Mouse (Mus musculus): ENCODE measurements around the gene Gm37240.

Gm37240 gene

DNA sequence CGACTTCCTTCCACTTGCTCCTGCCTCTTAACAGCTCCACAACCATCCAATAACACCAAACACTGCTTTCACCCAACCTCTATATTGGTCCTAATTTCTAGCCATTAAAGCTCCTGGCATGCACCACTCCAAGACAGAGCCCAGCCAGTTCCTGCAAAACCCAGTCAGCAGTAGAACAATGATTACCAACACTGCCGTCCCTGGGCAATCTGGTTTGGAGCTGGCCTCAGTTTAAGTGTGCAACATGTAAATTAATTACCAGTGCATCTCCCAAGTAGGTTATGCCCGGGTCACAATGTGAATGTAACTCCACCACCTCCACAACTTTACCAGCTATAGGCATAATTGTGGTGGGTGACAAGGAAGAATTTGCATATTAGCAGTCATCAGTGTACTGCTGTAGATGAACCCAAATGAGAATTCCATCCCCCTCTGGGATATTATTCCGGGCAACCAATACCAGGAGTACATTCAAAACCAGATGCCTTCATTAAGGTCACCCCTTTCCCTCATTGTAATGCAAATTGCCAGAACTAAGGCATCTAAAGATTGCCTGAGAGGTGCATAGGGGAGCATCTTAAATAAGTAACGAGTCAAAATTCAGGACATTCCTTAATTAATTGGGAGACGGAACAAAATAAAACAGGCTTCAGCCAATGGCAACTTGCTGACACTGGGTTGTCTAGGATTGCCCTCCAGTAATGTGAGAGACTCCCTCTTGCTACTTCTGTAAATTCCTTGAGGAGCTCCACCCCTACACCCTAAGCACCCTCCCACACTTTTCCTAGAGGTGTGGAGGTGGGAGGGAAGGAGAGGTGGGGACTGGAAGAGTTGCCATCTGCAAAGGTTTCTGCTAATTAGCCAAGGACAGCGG is 549.2 kb downstream of the Gm37240 start:
- DNase-seq = no peak

DNA sequence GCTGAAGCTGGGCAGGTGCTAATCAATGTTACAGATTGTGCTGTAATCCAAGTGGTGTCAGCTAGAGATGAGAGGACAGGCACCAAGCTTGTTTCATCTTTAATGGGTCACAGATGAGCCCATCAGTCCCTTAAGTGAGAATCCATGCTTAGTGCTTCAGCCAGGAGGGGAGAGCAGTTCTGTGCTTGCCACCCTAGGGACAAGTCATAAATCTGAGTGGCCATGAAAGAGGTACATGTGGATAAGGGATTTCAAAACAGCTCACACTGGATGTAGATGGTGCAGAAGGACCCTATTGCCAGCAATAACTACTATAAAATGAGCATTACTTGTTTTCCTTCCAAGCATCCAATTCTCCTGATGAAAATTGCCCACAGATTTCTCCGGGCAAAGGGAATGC is 551.8 kb downstream of the Gm37240 start:
- no peak for DNase-seq

DNA sequence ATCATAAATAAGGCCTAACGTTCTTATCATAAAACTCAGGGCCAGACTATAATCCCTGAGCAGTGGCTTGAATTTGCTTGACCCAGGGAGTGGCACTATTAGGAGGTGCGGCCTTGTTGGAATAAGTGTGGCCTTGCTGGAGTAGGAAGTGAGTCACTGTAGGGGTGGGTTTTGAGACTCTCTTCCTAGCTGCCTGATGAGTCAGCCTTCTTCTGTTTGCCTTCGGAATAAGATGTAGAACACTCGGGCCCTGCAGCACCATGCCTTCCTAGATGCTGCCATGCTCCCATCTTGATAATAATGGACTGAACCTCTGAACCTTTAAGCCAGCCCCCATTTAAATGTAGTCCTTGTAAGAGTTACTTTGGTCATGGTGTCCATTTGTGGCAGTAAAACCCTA is 555.0 kb downstream of the Gm37240 start:
- DNase-seq = no peak

DNA sequence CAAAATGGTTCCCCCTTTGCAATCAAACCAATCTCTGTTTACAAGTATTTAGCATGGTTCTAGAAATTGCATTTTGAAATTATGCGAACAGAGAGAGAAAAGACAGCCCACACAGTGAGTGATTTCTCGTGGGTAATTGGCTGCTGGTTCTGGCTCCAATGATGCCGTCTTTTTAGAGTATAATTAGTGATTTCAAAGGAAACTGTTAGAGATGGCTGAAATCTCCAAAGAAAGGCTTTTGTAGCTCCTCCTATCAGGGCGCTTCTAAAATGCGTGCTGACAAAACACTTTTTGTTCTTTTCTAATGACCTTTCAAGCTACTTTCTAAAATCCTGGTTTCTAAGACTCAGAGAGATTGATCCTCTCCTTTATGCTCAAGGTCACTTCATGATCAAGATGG is 569.1 kb downstream of the Gm37240 start:
- no peak for DNase-seq

DNA sequence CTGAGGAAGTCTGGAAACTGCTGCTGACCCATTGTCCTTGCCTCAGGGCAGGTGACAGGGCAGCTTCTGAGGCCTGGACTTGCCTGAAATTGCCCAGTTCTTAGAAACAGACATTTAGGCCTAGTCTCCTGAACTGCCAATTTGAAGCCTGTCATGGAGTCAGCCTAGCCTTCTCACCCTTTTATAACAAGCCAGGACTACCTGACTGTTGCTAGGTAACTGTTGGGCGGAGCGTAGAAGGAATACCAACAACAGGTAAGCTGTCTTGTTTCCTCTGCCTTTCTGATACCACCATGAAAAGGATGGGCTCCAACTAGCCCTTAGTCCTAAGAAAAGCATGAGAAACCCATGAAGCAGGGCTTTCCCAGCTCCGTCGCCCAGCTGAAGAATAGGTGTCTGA is 570.0 kb downstream of the Gm37240 start:
- no peak for DNase-seq

DNA sequence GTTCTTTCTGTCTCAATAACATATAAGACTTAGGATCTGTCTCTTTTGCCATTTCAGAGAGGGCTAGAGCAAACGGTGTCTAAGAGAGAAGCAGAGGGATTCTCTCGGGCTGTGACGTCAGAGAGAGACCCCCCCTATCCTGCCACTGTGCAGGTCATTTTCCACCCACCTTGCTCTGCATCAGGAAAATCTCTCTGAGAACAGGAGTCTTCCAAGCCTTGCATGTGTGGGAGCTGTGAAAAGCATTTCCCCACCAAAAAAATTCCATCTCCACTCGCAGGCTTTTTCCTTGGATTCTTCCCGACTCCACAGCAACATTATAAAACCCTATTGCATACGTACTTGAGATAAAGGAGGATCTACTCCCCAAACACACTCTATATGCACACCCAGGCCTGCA is 572.4 kb downstream of the Gm37240 start:
- DNase-seq = no peak

DNA sequence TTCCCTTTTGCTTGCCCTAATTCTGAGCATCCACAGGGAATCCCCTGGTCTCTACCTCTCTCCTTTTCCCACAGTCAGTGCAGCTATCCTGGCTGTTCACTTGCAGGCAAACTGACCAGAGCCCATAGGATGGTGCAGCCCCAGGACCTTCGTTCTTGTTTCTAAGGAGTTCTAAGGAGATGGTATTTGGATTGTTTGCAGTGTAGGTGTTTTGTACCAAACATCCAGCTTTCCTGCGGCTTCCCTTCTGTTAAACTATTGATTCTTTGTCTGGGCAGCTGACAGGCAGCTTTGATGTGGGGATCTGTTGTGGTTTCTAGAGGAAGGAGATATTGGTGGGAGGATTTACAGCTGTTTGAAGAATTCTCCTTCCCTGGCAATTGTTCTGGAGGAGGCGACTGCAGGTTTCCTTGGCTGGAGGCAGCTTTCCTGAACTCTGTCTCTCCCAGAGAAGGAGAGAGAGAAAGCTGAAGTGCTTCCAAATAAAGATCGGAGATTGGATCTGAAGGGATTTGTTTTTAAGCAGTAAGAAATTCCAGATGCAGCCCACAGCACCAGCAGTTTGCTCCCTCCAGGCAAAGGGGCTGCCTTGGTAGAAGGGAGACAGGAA is 573.6 kb downstream of the Gm37240 start:
- DNase-seq = no peak

DNA sequence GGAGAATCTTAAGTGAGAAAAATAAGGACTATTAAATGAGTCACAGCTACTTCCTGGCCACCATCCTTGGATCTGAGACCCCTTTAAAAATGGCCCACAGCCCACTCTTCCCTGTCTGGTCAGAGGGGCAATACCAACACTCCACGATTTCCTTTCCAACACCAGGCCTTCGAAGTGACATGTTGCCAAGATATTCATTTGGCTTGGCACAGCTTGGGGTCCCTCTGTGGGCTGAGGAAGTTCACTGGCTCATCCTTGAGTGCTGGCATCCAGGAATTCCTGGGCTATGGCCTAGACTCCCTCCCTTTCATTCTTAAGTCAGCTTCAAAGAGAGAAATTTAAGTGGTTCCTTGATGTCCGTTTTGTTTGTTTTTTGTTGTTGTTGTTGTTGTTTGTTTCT is 576.1 kb downstream of the Gm37240 start:
- no peak for DNase-seq

DNA sequence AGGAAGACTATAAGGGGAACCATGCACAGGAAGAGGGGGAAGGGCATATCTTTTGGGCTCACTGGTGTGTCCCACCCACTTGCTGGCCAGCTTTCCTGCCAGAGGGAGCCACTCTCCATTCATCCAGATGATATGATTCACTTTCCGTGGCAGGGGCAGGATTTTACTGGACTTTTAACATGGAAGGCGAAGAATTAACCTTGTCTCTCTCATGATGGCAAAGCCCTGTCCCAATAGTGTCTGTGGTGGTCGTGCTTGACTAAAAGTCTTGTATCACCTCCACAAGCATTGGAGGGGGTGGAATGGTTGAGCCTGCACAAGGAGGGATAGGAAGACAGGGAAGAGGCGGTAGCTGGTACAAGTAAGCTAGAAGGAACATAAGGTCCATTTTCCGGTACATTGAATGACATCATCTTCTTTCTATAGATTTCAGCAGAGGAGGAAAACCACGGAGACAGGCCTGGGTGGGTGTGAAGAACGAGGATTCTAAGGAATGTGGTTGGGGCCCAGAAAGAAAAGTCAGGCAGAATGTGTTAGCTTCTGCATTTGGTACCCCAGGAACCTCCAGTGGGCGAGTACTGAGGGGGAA is 576.8 kb downstream of the Gm37240 start:
- no peak for DNase-seq

DNA sequence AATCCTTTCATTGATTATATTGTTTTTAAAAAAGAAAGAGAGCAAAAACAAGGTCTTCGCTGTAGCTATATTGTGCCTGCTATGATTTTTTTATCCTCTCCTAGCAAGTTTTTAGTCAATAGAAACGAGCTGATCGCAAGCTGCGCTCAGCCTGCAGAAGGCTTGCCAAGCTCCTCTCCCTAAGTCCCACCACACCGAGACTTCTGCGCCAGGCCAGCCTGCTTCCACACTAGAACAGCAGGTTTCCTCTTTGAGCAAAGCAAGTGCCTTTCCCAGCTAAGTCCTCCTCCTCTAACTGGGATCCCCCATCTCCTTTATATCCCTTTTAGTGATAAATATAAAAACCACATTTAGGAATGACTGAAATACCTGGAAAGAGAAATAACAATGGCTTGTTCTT is 578.1 kb downstream of the Gm37240 start:
- no peak for DNase-seq

DNA sequence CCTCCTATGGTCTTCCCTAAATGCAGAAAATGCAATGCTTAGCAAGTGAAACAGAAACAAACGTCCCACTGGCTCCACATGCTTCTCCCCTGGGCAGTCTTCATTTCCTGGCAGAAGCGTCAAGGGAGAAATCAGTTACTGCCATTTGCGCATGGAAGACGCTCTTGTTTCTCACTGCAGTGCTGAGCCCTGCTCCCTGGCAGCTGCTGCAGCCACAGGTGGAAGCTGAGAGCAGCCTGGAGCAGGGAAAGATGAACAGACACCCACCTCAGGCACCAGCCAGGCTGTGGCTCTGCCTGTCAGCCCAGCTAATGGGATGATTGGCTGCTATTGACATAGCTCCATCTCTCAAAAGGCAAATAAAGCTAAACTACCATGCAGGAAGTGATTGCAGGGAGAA is 578.6 kb downstream of the Gm37240 start:
- no peak for DNase-seq

DNA sequence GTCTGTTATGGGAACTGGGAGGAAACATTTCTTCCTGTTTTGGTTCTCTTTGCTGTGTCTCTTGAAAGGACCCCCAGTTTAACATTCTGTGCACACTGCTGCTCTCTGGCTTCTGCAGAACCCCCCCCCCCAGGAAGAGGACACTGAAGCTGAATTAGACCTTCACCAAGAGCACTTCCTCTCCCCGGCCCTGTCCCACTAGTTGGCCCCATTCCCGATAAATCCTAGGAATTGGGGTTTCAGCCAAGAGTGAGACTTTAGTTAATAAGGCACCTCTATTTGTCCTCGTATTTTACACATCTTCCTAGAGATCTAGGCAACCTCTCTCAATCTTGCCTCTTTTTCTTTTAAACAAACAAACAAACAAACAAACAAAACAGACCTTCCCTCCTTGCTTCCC is 585.5 kb downstream of the Gm37240 start:
- DNase-seq = no peak

DNA sequence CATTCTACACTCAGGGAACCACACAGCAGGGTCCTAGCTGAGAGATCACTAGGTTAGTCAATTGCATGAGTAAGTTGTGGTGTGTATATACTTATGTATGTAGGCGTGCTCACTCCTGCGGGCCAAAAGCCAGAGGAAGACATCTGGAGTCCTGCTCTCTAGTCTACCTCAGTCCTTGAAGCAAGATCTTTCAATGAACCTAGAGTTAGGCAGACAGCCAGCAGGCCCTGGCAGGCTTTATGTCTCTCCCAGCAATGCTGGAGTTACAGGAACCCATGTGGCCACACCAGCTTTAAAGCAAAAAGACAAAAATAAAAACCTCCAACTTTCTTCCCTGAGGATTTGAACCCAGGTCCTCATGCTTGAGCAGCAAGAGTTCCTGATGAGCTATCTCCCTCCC is 586.0 kb downstream of the Gm37240 start:
- DNase-seq = peak in 1 of 2 experiments; percentile 14

DNA sequence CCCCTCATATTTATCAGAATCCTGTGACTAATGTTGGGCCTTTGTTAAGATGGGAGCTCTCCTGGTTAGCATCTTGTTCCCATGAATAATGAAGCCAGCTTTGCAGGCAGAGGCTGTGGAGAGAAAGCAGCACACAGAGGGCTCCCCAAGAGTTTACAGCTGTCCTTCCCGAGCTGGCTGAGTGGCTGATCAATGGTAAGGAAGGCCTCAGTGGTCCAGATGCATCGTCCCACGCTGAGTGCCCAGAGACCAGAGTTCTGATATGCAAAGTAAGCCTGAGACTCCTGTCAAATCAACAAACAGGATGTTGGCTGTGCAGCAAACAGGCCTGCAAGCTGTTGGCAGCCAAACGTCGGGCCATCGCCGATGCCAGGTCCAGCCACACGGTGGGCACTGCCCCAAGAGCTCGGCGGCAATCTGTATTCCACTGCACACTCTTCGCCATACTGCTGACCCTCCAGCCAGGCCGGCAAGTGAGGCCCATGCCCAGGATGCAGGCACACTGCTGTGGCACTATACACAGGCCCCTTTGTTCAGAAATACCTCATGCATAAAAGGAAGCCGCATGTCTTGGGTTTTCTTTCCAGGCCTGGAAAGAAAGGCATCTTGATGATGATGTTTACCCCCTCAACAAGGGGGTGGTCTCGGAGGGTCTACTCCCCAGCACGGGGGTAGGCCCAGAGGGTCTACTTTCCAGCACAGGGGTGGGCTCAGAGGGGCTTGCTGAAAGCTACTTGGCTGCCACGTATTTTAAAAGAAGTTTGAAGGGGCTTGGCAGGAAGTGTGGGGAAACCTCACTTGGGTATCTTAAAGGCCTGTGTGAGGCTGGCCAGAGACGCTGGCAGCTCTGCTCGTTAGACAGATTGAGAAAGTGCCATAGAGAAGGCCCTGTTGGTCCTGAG is 587.4 kb downstream of the Gm37240 start:
- peak; percentile 43 to 61 for DNase-seq

DNA sequence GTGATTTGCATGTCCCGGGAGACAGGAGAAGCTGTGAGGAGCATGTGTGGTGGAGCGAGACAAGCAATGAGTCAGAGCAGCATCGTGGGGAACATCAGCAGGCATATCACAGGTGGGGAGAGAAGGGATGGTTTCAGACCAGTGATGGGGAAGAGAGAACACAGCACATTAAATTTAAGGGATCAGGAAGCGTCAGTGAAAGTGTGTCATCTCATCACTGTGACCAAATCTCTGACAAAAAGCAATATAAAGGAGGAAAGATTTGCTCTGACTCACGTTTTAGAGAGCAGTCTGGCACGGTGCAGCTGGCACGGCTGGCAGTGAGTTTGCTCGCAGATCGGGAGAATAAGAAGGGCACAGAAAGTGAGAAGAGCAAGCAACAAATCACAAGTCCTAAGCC is 592.1 kb downstream of the Gm37240 start:
- DNase-seq = peak in 1 of 2 experiments; percentile 12

DNA sequence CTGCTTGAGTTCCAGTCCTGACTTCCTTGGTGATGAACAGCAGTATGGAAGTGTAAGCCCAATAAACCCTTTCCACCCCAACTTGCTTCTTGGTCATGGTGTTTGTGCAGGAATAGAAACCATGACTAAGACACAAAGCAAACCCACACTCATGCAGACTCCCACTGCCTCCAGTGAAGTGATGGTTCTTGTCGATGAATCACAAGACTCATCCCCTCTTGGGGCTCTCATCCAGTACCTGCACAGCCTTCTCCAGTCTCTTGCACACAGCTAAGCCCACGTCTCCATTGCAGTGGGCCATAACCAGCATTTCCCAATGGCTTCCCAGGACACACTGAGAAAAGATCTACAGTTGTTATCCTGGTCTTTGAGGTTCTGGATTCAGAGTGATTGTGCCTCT is 599.7 kb downstream of the Gm37240 start:
- no peak for DNase-seq

DNA sequence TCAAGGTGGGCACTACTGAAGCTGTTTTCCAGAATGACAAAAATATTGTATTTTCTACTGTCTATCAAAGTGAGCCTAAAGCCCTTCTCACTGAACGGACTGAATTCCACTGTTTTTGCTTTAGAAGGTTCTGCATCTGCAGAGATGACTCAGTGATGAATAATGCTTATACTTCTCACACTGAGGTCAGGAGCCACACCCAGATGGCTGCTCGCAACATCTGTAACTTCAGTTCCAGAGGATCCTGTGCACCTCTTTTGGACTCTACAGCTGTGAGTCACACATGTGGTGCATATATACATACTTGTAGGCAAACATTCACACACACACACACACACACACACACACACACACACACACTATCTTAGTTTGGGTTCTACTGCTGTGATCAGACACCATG is 602.8 kb downstream of the Gm37240 start:
- no peak for DNase-seq

DNA sequence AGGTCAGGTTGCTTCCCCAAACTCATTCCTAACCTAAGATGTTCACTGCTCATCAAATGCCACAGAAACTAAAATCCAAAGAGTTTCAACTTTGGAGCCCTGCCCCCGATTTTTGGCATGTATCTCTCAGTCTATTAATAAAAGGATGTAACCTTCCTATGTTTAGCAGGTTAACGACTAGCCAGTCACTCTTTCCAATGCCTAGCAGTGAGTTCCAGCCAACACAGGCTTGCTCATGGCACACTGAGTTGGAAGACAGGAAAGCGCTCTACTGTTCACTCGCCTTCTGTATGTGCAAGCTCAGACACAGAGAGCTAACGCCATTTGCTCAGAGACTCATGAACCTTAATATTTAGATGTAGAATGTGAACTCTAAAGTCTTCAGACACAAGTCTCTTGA is 604.5 kb downstream of the Gm37240 start:
- no peak for DNase-seq

DNA sequence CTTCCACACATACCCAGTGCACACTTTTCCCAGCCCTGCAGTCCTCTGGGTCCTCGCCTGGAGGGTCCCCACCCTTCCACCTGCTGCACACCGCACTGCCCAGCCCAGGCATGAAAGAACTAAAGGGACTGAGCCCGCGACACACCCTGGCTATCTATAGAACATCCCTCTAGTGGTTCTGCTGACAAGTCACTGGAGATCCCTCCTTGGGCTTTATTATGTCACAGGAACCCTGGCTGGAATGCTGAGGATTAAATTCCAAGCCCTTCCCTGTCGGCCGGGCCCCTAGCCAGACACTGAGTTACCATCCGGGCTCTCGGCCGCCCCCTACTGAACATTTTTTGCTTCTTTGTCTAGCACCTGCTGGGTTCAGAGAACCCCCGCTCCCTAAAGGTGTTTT is 612.2 kb downstream of the Gm37240 start:
- DNase-seq = peak; percentile 13 to 22

DNA sequence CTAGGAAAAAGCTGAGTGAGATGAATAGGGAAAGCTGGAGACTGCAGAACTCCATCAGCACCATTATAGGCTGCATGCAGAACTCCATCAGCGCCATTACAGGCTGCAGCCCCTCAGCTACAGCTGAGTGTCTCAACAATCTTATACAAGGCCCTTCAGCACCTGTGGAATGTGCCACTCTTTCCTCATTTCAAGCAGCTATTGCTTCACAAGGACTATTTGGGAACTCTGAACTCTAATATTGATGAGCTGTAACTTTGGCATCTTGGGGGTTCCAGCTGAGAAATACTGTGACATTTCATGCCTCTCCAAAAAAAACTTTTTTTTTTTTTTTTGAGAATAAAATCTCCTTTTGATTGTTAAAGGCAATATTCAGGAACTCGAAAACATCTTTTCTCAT is 615.8 kb downstream of the Gm37240 start:
- no peak for DNase-seq

DNA sequence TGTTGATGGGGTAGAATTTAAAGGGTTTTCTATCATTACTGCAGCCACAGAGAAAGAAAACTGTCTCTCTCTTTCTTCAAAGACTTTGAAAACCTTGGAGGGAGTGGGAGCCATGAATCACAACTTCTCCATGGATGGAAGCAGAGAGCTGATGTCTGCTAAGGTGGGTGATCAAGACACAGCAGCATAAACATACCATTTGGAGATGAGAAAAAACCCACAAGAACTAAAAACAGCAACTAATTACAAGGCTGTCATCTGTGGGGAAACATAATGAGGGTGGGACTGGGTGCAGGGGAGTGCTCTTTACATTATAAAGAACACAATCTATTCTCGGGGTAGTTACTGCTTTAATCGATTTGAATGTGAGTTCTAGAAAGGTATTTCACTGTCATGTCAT is 622.4 kb downstream of the Gm37240 start:
- DNase-seq = no peak

DNA sequence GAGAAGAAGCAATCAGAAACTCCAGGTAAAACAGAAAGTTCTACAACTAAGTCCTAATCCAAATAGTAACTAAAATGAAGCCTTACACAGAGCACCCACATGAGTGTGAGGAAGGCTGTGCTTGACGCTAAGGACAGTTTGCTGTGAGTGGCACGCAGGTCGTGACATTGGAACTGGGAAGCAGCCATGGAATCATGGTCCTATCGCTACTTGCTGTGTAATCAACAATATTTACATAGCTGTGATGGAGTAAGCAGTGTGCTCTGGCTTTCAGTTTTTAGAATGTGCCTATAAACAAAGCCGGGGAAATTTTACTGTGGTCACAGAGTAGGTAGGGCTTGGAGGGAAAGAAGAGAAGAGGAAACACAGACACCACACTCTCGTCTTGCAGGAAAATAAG is 622.8 kb downstream of the Gm37240 start:
- DNase-seq = no peak

DNA sequence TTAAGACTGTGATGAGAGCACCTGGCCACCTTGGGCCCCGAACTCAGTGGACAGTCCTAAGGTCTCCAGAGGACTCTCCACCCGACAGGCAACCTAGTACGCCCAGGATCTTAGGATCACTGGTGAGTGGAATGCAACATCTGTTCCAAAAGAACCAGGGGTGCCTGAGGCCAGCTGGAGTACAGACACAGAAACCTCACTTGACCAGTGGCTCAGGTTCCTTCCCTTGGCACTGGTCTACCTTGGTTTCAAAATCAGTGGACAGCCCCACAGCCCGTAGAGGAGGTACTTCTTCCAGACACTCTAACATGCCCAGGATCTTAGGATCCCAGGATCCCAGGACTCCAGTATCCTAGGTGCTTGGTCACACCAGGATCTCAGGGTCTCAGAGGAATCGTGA is 632.8 kb downstream of the Gm37240 start:
- DNase-seq = no peak
